Mouse (Mus musculus) MEL (cell line): ENCODE results near the gene Spem1. TPM values are rescaled to one million over a fixed set of nuclear protein-coding genes. Genes with fewer than 3 reads are reported as not detected.

Experiments
- DNase-seq: peaks from one replicate; pipeline ENCODE4 v3.0.0; 2011; ENCODE audit warnings: low read depth, low spot score
- H3K27ac ChIP-seq: 2 replicates; pipeline ENCODE4 v1.5.1; 2012; ENCODE audit warnings: low read depth, mild to moderate bottlenecking, control low read depth, low read length, moderate library complexity; ENCODE audit not compliant: control insufficient read depth
- H3K27me3 ChIP-seq, 2 experiments: fragments of 150-350 bp in 1 of 2; sonication (generic) in 1 of 2; 2 replicates each; pipeline ENCODE4 v1.6.1; 2012; ENCODE audit warnings: low read length in 2 of 2, mild to moderate bottlenecking in 2 of 2, improper control_type of control experiment in 1 of 2, moderate library complexity in 1 of 2; ENCODE audit not compliant: insufficient read depth in 2 of 2, control insufficient read depth in 1 of 2
- H3K36me3 ChIP-seq, 2 experiments: 2 replicates each; pipeline ENCODE4 v1.6.1; 2012 to 2014; ENCODE audit warnings: low read length in 2 of 2, improper control_type of control experiment in 1 of 2, inconsistent platforms in 1 of 2, mild to moderate bottlenecking in 1 of 2; ENCODE audit not compliant: insufficient read depth in 2 of 2, control insufficient read depth in 1 of 2
- H3K4me1 ChIP-seq, 2 experiments: fragments of 150-350 bp in 1 of 2; sonication (generic) in 1 of 2; 2 replicates each; pipeline ENCODE4 v1.6.1; 2012; ENCODE audit warnings: low read length in 2 of 2, improper control_type of control experiment in 1 of 2, mild to moderate bottlenecking in 1 of 2; ENCODE audit not compliant: insufficient read depth in 2 of 2, control insufficient read depth in 1 of 2
- H3K4me3 ChIP-seq, 2 experiments: fragments of 150-350 bp in 1 of 2; sonication (generic) in 1 of 2; 2 replicates each; pipeline ENCODE4 v1.5.1; 2012; ENCODE audit warnings: low read depth in 2 of 2, low read length in 2 of 2, mild to moderate bottlenecking in 2 of 2, moderate library complexity in 2 of 2, control low read depth in 1 of 2, improper control_type of control experiment in 1 of 2; ENCODE audit not compliant: control insufficient read depth in 1 of 2, insufficient read depth in 1 of 2
- H3K79me2 ChIP-seq: 2 replicates; pipeline ENCODE4 v1.6.1; 2012; ENCODE audit warnings: mild to moderate bottlenecking, low read length, moderate library complexity; ENCODE audit not compliant: control insufficient read depth, poor library complexity, insufficient read depth
- H3K9ac ChIP-seq: 2 replicates; pipeline ENCODE4 v1.6.1; 2012; ENCODE audit warnings: low read depth, mild to moderate bottlenecking, control low read depth, low read length, moderate library complexity; ENCODE audit not compliant: control insufficient read depth, poor library complexity, severe bottlenecking
- H3K9me3 ChIP-seq: fragments of 150-350 bp; sonication (generic); replicated peaks from 2 replicates; pipeline ENCODE4 v1.6.1; 2012; ENCODE audit warnings: mild to moderate bottlenecking, low read length, improper control_type of control experiment, moderate library complexity; ENCODE audit not compliant: insufficient read depth
- BHLHE40 ChIP-seq: IDR thresholded peaks from 2 replicates; pipeline ENCODE4 v1.6.1; 2012; ENCODE audit warnings: low read depth, mild to moderate bottlenecking, inconsistent platforms, low read length, improper control_type of control experiment, borderline replicate concordance
- ELF1 ChIP-seq: IDR thresholded peaks from 2 replicates; pipeline ENCODE4 v1.6.1; 2014; ENCODE audit warnings: low read depth, mild to moderate bottlenecking, inconsistent platforms, low read length, improper control_type of control experiment, moderate library complexity
- EP300 ChIP-seq, 2 experiments: IDR thresholded peaks; 2 replicates each; pipeline ENCODE4 v1.6.1; 2011; ENCODE audit warnings: improper control_type of control experiment in 2 of 2, low read length in 2 of 2, low read depth in 1 of 2, mild to moderate bottlenecking in 1 of 2
- GABPA ChIP-seq: IDR thresholded peaks from 2 replicates; pipeline ENCODE4 v1.6.1; 2012; ENCODE audit warnings: low read depth, mild to moderate bottlenecking, inconsistent platforms, low read length, improper control_type of control experiment, moderate library complexity
- JUND ChIP-seq: IDR thresholded peaks from 2 replicates; pipeline ENCODE4 v1.6.1; 2011; ENCODE audit warnings: low read depth, mild to moderate bottlenecking, improper control_type of control experiment, low read length
- MAFK ChIP-seq: IDR thresholded peaks from 2 replicates; pipeline ENCODE4 v1.6.1; 2011; ENCODE audit warnings: low read depth, mild to moderate bottlenecking, low read length, improper control_type of control experiment, borderline replicate concordance
- MAZ ChIP-seq: IDR thresholded peaks from 2 replicates; pipeline ENCODE4 v1.6.1; 2012; ENCODE audit warnings: low read depth, mild to moderate bottlenecking, inconsistent platforms, low read length, improper control_type of control experiment
- MXI1 ChIP-seq: IDR thresholded peaks from 2 replicates; pipeline ENCODE4 v1.6.1; 2011; ENCODE audit warnings: mild to moderate bottlenecking, low read depth, low read length, improper control_type of control experiment
- MYB ChIP-seq: IDR thresholded peaks from 2 replicates; pipeline ENCODE4 v1.6.1; 2011; ENCODE audit warnings: mild to moderate bottlenecking, low read depth, low read length, improper control_type of control experiment
- MYC ChIP-seq: IDR thresholded peaks from 2 replicates; pipeline ENCODE4 v1.6.1; 2011; ENCODE audit warnings: low read depth, mild to moderate bottlenecking, low read length, improper control_type of control experiment, moderate library complexity
- NELFE ChIP-seq: IDR thresholded peaks from 2 replicates; pipeline ENCODE4 v1.6.1; 2011; ENCODE audit warnings: low read depth, low read length, improper control_type of control experiment
- NRF1 ChIP-seq: IDR thresholded peaks from 2 replicates; pipeline ENCODE4 v1.6.1; 2014; ENCODE audit warnings: low read depth, mild to moderate bottlenecking, inconsistent platforms, low read length, improper control_type of control experiment, moderate library complexity; ENCODE audit not compliant: poor library complexity, insufficient read depth, severe bottlenecking
- POLR2AphosphoS2 ChIP-seq: IDR thresholded peaks from 2 replicates; pipeline ENCODE4 v1.6.1; 2011; ENCODE audit warnings: low read length, improper control_type of control experiment
- RAD21 ChIP-seq: IDR thresholded peaks from 2 replicates; pipeline ENCODE4 v1.6.1; 2011; ENCODE audit warnings: mild to moderate bottlenecking, low read depth, low read length, improper control_type of control experiment
- RCOR1 ChIP-seq: IDR thresholded peaks from 2 replicates; pipeline ENCODE4 v1.6.1; 2012; ENCODE audit warnings: low read depth, mild to moderate bottlenecking, inconsistent platforms, low read length, improper control_type of control experiment
- SIN3A ChIP-seq: IDR thresholded peaks from 2 replicates; pipeline ENCODE4 v1.6.1; 2012; ENCODE audit warnings: low read length, improper control_type of control experiment, inconsistent platforms
- TAL1 ChIP-seq: IDR thresholded peaks from 2 replicates; pipeline ENCODE4 v1.6.1; 2012; ENCODE audit warnings: mild to moderate bottlenecking, inconsistent platforms, low read length, moderate library complexity, mixed read lengths
- TBP ChIP-seq: IDR thresholded peaks from 2 replicates; pipeline ENCODE4 v1.8.0; 2011; ENCODE audit warnings: low read depth, low read length, improper control_type of control experiment
- TCF12 ChIP-seq: IDR thresholded peaks from 2 replicates; pipeline ENCODE4 v1.6.1; 2014; ENCODE audit warnings: low read depth, mild to moderate bottlenecking, inconsistent platforms, low read length, improper control_type of control experiment, moderate library complexity
- UBTF ChIP-seq: IDR thresholded peaks from 2 replicates; pipeline ENCODE4 v1.6.1; 2012; ENCODE audit warnings: low read depth, mild to moderate bottlenecking, inconsistent platforms, low read length, improper control_type of control experiment, moderate library complexity, borderline replicate concordance; ENCODE audit not compliant: insufficient read depth
- USF1 ChIP-seq: IDR thresholded peaks from 2 replicates; pipeline ENCODE4 v1.6.1; 2014; ENCODE audit warnings: low read depth, mild to moderate bottlenecking, inconsistent platforms, low read length, improper control_type of control experiment, moderate library complexity
- ZC3H11A ChIP-seq: IDR thresholded peaks from 2 replicates; pipeline ENCODE4 v1.6.1; 2012; ENCODE audit warnings: low read depth, mild to moderate bottlenecking, inconsistent platforms, low read length, improper control_type of control experiment
- ZKSCAN1 ChIP-seq: IDR thresholded peaks from 2 replicates; pipeline ENCODE4 v1.6.1; 2012; ENCODE audit warnings: low read depth, mild to moderate bottlenecking, inconsistent platforms, low read length, improper control_type of control experiment, moderate library complexity
- ZNF384 ChIP-seq: IDR thresholded peaks from 2 replicates; pipeline ENCODE4 v1.6.1; 2012; ENCODE audit warnings: low read depth, mild to moderate bottlenecking, inconsistent platforms, low read length, improper control_type of control experiment
- polyA plus RNA-seq, 2 experiments: library from polyadenylated mRNA; stranded (reverse) in 1 of 2; unstranded in 1 of 2; fragments of >175 nt in 1 of 2; fragments of >200 nt in 1 of 2; gene quantifications; 2 replicates each; pipeline versions ENCODE4 v1.2.1 to v1.2.4; 2012; ENCODE audit warnings: low replicate concordance in 2 of 2, low read depth in 1 of 2; ENCODE audit not compliant: insufficient read length in 2 of 2, insufficient read depth in 1 of 2, missing spikeins in 1 of 2
- total RNA-seq: library from RNA; depleted of rRNA; stranded (reverse); fragments of 300-350 nt; gene quantifications from 2 replicates; pipeline ENCODE4 v1.2.3, GENCODE M21; 2012

Gene Spem1
- total and polyA plus RNA-seq, 3 experiments: 0.15 to 0.19 TPM; not detected in 1

GRCm38 (mm10) chr11:69846198-69846680, 24.3 kb upstream of the Spem1 start, which contains the start of gene Plscr3 (continued):
- TF ChIP-seq MYC (peak; percentile 87), MAZ (peak; percentile 40; the same call in 1 of the 2 replicates), MAFK (peak; percentile 41; the same call in 1 of the 2 replicates), RAD21 (no peak), POLR2AphosphoS2 (peak; percentile 84; the same call in 1 of the 2 replicates), ZNF384 (no peak), RCOR1 (no peak), ZKSCAN1 (no peak), MXI1 (peak; percentile 93), JUND (no peak), TAL1 (no peak), UBTF (no peak), USF1 (no peak), NELFE (peak; percentile 83), GABPA (no peak), NRF1 (peak; percentile 74), EP300 (IDR thresholded peaks at IDR 0.05; ENCODE audit: low read depth in 1 of 2, low read length in 2 of 2) (0 out of 4 replicates have a peak, but pooled peaks of 1 of the 2 experiments have one; percentile 23), BHLHE40 (no peak), MYB (no peak), ZC3H11A (no peak), SIN3A (peak; percentile 72), TCF12 (peak; percentile 44; the same call in 1 of the 2 replicates), TBP (peak; percentile 74)
- TF ChIP-seq, all 39 proteins: peak for 17

GRCm38 (mm10) chr11:69838714-69839104, 16.7 kb upstream of the Spem1 start:
- TF ChIP-seq MAFK (no peak), ELF1 (no peak), EP300 (IDR thresholded peaks at IDR 0.05; ENCODE audit: low read depth in 1 of 2, low read length in 2 of 2) (peak; percentile 2 to 43; a peak in 2 of 4 replicates), MAZ (0 out of 2 replicates have a peak, but pooled peaks have one; percentile 7)
- TF ChIP-seq, all 39 proteins: peak for 2
- no peaks in the 10 kb centered on the region; a peak in 1 of 4 replicates for H3K27me3 ChIP-seq
- peaks cover 1% of the 10 kb centered on the region; the same call in 1 of the 2 replicates for H3K79me2 ChIP-seq
- peaks cover 0 to 10% of the 10 kb centered on the region in 2 experiments; a peak in 2 of 4 replicates for H3K36me3 ChIP-seq
- peak overlapping the region; percentile 86 for H3K9ac ChIP-seq
- peak overlapping the region; percentile 40 for H3K27ac ChIP-seq
- peak overlapping the region; percentile 84 to 91 for H3K4me3 ChIP-seq
- H3K4me1 ChIP-seq: peaks cover 6 to 19% of the 10 kb centered on the region in 2 experiments
- no peaks in the 10 kb centered on the region for H3K9me3 ChIP-seq
- DNase-seq: peak; percentile 80
